Mouse (Mus musculus) yolk sac, embryonic 10.5 days (tissue): Measurements from ENCODE around the gene Mov10.

Experiments
- DNase-seq: peaks from one replicate; pipeline ENCODE4 v3.0.0-alpha.2; 2017; ENCODE audit warnings: low spot score

The Mov10 gene

DNA sequence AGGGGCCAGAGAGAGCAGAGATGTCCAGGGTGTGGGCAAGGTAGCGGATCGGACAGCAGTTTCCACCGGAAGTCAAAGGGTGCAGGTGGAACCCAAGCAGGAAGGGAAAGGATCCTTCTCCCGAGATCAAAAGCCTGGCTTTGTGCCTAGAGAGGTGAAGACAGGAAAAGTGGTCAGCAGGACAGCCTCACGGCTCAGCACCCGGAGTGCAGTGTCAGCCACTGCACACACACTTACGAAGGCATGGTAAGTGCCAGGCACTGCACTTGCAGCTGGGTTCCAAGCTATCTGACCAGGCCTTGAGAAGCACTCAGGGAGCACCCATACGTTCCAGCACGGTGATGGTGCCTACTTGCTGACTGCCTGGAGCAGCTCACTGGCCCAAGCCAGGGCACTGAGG, 12.8 kb downstream of the Mov10 start:
- no peak for DNase-seq

- DNase-seq, result no peak
Observed at GRCm38 (mm10) chr3:104804312-104804711, 14.1 kb downstream of the Mov10 start.

DNA sequence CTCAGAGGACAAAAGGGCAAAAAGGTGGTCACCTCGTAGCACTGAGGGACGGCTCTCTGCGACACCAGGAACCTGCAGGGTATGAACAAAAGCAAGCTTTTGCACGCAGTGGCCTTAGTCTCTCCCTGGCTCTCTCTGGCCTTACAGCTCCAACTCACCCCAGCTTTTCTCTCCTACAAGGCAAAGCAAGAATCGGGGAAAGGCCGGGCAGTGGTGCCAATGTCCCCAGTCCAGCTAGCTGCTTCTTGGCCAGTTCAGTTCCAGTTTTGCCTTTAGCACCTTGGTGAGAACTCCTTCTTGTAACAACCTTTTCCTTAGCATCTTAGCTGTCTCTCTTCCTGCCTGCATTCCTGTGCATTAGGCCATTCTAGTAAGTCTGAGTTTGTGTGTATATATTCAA, 16.9 kb downstream of the Mov10 start:
- no peak for DNase-seq

GRCm38 (mm10) chr3:104800681-104801080, 17.7 kb downstream of the Mov10 start:
- no peak for DNase-seq

GRCm38 (mm10) chr3:104796430-104797082, 21.8 kb downstream of the Mov10 start:
- DNase-seq, result peak; percentile 87

DNA sequence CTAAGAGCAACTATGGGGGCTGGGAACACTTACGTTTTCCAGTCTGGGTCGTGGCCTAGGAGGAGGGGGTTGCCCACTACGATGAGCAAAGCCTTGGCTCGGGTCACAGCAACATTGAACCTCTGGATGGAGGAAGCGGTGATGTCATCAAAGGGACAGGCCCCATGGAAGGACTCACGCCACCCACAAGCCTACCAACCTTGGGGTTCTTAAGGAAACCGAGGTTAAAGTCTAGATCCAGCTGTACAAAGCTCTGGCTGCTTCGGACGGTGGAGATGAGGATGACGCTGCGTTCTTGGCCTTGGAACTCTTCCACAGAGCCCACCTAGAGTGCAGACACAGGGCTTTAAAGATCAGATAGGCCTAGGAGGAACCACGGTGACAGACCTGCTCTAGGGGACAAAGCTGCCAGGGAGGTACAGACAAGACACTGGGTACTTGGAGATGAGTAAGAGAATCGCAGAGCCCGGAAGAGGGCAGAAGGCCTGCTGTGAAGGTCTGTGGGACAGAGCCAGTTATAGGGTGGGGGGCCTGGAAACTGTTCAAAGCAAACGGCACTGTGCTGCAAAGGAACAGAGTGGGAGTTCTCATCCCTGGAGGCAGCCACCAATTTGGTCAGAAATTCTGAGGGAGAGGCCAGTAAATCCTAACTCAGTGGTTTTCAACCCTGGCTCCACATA, 22.6 kb downstream of the Mov10 start:
- peak; percentile 32 for DNase-seq

DNA sequence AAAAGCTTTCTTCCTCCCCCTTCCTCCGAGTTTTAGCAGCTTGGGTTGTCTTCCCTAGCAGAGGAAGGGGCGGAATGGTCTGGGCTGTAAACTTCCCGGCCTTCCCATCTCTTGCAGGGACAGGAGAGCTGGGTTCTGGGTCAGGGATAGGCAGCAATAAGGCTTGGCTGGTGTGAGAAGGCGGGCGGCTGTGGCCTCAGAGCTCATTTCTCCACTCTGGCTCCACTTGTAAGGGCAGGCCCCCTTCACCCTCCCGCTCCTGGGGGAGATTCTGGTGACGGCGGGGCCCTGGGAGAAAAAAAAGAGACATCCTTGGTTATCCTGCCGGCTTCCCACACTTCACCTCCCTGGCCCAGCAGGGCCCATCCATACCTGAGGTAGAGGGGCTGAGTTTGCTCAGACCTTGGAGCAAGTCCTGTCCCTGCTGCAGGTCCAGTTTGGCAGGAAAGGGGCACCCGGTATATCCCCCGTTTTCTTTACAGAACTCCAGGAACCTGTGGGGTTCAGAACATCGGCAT, 23.4 kb downstream of the Mov10 start:
- DNase-seq, result peak; percentile 18

DNA sequence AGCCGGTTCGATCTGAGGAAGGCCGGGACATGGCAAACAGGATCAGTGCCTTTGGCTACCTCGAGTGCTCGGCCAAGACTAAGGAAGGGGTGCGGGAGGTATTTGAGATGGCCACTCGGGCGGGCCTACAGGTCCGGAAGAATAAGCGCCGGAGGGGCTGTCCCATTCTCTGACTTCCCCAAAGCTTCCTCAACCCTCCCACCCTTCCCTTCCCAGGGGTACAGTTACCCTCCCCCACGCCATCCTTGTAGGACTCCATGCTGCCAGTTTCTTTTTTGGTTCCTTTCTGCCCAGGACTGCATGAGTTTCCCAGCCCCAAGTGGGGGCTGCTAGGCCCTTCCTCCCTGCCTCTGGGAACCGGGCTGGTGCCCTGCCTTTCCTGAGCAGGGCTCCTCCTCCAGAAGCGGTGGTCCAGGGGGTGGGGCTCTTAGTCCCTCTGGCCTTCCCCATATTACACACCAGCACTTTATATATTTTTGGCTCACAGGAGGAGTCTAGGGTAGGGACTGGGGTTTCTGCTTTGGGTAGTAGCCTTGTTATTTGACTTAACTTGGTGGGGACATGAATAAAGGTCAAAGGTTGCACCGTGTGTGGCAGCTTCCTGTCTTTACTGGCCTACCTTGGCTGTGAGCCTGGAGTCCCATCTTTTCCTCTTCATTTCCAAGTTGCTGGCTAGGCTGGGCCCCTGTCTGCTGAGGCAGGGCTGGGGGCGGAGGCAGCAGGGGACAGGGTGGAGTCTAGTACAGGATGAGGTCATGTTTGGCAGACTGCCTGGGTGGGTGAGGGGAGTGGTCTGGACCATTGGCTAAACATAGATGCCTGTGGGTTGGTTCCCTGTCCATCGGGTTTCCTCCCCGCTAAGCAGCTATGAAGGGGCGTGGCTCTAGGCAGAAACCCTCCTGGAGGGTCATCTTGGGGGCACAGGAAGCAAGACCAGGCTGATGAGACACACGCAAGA, 24.2 kb downstream of the Mov10 start:
- DNase-seq, result peak; percentile 99

- DNase-seq, result peak; percentile 65
Observed at GRCm38 (mm10) chr3:104792360-104793270, 25.7 kb downstream of the Mov10 start.

DNA sequence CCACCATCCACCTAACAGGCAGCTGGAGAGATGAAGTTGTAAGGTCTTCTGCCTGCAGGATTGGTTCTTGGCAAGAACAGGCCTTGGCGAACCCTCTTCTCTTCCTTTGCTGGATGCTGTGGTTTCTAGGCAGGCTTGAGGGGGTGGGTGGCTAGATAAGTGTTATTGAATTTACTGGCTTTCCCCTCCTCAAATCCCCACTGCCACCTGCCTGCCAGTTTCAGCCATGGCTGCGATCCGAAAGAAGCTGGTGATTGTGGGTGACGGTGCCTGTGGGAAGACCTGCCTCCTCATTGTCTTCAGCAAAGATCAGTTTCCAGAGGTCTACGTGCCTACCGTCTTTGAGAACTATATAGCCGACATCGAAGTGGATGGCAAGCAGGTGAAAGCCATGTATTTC, 26.7 kb downstream of the Mov10 start:
- no peak for DNase-seq

DNA sequence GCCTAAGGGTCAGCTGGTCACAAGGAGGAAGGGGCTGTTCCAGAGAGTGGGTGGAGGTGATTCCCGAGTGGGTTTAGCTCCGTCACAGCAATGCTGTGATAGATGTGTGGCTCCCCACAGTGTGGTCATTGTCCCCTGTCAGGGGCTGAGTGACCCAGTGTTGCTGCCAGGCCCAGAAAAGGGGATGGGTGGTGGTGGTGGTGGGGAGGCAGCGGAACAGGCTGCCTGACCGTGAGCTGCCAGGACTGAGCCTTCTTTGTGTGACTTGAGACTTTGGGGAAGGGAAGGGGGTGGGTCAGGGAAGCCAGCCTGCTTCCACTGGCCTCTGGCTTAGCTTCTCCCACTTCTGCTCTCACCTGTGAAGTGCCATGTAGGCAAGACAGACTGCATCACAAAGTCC, 27.3 kb downstream of the Mov10 start:
- no peak for DNase-seq

- peak; percentile 82 for DNase-seq
Observed at GRCm38 (mm10) chr3:104790401-104790937, 27.9 kb downstream of the Mov10 start.

DNA sequence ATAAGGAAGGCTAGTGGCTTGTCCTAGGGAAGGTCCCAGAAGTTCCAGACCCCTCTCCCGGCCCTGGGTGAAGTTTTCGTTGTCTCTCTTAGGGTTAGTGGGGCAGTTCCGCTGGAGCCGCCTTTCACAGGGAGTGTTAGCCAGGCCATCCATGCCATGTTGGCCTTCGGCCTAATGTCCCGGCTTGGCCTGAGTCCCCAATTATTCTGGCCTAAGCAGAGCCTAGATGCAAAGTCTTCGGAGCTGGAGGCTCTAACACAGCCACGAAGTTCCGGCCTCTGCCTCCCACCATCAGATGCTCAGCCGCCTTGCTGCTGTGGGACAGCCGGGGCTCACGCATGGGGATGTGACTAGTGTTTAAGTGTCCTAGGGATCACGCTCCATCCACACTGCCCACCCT, 28.5 kb downstream of the Mov10 start:
- peak; percentile 21 for DNase-seq

DNA sequence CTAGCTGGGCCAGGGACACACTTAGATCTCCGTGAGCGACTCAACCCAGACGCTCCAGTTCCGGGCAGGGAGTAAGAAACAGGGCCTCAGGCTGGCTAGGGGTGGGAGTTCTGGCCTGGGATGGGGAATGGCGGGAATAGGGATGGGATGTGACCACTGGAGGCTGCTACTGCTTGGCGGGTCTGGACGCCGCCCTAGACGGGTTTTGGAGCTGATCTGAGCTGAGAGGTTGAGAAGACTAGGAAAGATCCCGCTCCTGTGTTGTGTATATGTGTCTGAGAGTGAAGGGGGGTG, 29.1 kb downstream of the Mov10 start:
- DNase-seq, result no peak

DNA sequence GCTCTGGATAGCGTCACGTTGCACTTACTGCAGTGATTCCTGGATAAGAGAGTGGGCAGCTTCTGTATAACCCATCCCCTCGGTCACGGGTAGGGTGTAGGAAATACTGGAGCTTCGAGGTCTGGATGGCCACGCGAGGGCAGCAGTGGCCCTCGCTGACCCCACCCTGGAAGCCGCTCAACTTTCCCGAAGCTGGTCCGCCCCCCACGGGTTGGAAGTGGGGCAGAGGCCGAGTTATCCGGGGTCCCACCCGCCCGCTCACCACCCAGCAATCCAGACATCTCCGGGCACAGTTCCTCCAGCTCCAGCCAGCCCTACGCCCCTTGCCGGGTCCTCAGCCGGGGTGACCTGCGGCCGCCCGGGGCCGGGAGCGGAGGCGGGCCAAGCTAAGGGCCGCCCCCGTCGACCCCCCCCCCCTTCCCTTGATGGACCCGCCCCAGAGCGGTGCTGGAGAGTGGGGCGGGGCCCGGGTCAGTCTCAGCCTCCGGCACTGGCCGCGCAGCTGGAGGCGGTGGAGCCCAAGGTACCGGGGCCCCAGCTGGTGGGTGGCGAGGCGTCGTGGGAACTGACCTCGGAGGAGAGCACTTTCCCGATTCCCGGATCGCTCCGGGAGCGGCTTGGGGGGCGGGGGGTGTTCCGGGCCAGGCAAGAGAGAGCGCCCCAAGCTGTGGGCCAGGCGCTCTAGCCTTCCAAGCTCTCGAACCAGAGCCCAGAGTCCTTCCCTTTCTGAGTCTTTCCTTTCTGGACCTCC, 29.6 kb downstream of the Mov10 start:
- DNase-seq, result peak; percentile 93

DNA sequence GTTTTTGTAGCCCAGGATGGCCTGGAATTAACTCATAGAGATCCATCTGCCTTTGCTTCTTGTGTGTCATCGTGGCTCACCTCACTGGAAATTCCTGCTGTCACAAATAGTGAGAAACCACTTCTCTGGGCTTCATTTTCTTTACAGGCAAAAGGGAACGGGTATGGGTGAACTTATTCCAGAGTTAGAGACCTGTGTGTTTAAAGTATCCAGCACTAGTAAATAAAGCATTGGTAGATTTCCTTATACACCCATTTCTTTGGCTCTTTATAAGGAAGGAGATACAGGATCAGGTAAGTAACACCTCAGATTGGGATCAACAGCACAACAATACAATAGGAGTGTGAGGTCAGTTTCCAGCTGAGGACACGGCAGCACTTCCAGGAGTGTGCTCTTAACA, 30.3 kb downstream of the Mov10 start, which contains the start of gene Rhoc:
Rhoc (plus strand) TSS at position 301 of the 400 bp plus-strand sequence.
- DNase-seq, result no peak

DNA sequence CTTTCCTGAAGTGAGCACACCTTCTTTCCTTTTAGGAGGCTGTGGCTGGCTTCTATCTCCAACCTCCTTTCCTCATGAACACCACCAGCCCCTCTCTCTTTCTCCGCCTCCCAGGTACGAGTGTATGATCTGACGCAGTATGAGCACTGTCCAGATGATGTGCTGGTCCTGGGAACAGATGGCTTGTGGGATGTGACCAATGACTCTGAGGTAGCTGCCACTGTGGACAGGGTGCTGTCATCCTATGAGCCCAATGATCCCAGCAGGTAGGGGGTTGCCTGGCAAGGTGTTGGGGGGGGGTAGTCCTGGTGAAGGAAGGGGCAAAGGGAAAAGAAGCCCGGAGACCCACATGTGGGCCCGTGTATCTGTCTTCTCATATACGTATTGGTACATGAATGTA, 33.1 kb downstream of the Mov10 start:
- DNase-seq, result no peak

DNA sequence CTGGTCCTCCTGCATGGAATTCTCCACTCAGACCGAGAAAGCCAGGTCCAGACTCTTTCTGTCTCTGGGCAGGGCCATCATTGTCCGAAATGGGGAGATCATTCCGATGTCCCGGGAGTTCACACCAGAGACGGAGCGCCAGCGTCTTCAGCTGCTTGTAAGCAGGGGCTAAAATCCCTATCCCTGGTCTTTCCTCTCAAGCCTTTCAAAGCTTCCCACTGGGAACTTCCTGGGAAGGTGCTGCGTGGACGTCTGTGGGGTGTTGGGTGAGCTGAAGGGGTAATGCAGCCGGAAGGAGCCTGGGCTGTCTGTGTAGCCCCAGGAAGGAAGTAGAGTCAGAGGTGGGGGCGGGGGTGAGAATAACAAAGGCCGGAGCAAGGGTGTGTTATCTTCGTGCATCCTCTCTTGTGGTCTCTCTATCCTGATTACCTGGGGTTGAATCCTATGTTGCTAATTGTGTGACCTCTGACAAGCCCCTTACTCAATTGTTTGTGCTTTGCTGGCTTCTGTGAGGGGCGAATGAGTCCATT, 34.3 kb downstream of the Mov10 start:
- DNase-seq, result no peak

DNA sequence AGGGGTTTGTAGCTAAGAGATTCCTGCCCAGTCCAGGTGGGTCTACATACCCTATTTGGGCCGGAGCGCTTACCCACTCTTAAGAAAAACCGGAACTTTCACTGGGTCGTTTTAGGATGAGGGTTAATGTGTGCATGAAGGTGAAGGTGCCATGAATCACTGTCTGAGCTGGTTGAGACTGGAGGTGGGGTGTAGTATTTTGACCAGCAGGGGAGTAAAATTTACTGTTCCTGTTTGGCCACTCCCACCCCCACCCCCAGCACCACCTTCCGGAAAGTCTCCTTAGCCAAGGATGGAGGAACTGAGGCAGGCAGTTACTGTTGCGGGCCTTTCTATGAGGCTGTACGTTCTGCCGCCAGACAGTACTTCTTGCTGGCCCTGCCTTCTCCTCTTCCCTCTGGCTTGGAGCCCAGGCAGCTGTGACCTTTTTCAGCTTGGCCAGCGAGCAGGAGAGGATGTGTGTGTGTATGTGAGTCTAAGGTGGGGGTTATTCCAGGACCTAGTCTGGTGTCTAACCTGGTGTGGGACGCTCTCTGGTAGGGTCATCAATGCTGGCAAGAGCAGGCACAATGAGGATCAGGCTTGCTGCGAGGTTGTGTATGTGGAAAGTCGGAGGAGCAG, 36.2 kb downstream of the Mov10 start:
- DNase-seq, result no peak

DNA sequence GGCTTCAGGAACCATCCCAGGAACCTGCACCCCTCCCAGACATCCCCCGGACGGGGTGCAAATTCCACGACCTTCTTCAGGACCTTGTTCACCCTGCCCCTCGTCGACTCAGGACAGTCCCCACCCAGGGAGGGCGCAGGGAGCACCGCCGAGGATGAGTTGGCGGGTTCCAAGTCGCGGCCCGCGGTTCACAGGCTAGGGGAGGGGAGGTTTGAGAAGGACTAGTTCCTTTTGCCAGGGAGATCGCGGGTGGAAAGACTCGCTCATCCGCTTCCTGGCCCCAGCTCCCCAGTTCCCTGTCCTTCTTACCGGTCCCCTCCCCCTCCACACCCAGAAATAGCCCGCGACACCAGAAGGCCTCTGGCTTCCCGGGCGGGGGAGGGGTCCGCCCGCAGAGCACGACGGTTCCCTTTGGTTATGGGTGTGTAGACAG, 36.9 kb downstream of the Mov10 start, which contains the start of gene Fam19a3:
Fam19a3 (minus strand) TSS at position 370 of the 433 bp plus-strand sequence.
- no peak for DNase-seq
